Mouse (Mus musculus): ENCODE data around the gene Poldip3. TPM values are rescaled to one million over a fixed set of nuclear protein-coding genes. Genes with fewer than 3 reads are reported as not detected.
"Not testable (repeated sequence)": the region's sequence is repeated elsewhere in the genome, so short reads cannot be mapped to it uniquely, and the experiment has no call there.

The Poldip3 gene
- polyA plus RNA-seq, 1 experiment from 2014 or later = 74.2 TPM

DNA sequence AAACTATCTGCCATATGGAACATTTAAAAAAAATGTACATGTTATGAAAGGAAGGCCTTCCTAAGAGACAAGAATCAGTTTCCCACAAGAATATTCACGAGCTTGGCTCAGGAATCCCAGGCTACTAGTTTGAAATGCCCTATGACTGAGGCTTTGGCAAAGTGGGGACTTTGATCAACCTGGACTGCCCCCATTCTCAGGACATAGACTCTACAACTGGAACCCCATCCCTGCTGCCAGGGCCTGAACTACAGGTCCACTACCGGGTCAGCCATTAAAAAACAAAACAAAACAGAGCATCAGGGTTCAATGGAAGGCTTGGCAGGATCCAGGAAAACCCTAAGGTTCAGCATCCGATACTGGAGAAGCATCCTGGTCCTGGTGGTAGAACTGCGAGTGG, 1.5 kb upstream of the Poldip3 start:
- H3K9me3 ChIP-seq = no peaks in the 10 kb centered on the region
- H3K27ac ChIP-seq (replicated peaks) = no peak overlapping the region
- H3K4me2 ChIP-seq = no peak overlapping the region
- peaks cover 38% of the 10 kb centered on the region for H3K36me3 ChIP-seq
- peaks cover 18% of the 10 kb centered on the region for H3K4me1 ChIP-seq
- H3K27me3 ChIP-seq (replicated peaks) = no peaks in the 10 kb centered on the region
- H3K4me3 ChIP-seq = no peak overlapping the region
- no peak for ATAC-seq (ENCODE audit: extremely low read depth, insufficient number of reproducible peaks, low FRiP score, low TSS enrichment)
- H3K9ac ChIP-seq = 0 out of 2 replicates have a peak overlapping the region, but pooled peaks have one; percentile 48
- WGBS = 87% methylated on average over 4 of the region's 4 CpGs

DNA sequence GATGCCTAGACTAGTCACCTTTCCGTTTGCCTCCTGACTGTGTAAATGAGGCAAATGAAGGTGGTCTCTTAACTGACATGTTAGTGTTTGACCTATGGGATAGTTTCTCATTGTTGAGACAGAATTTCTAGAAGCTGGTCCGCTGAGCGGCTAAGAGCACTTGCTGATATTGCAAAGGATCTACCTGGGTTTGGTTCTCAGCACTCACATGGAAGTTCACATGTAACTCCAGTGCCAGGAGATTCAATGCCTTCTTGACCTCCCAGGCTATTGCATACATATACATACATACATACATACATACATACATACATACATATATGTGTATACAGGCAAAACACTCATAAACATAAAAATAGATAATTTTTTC, 874 bp upstream of the Poldip3 start:
- peak overlapping the region; percentile 79 for H3K4me2 ChIP-seq
- H3K4me3 ChIP-seq = peak overlapping the region; percentile 82
- H3K9me3 ChIP-seq = no peaks in the 10 kb centered on the region
- peak overlapping the region; percentile 97 for H3K9ac ChIP-seq
- ATAC-seq (ENCODE audit: extremely low read depth, insufficient number of reproducible peaks, low FRiP score, low TSS enrichment) = no peak
- H3K36me3 ChIP-seq = peaks cover 39% of the 10 kb centered on the region
- H3K27me3 ChIP-seq (replicated peaks) = no peaks in the 10 kb centered on the region
- H3K4me1 ChIP-seq = peaks cover 18% of the 10 kb centered on the region
- H3K27ac ChIP-seq (replicated peaks) = peak overlapping the region; percentile 96
- 19% methylated on average over 3 of the region's 3 CpGs for WGBS

DNA sequence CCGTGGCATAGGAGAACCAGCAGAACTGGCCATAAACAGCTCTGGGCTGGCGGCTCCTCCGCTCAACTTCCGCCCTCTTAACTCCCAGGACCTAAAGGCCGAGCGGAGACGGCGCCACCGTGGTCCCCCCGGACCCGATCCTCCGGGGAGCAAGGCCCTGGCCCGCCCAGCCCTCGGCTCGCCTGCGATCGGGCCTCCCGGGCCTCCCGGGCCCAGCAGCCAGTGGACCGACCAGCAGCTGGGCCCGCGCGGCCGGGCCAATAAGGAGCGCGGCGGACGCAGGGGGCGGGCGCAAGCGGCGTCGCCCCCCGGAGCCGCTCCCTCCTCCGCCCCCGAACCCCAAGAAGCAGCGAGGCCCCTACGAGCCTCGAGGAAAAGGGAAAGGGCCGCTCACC, 386 bp downstream of the Poldip3 start:
- peak overlapping the region; percentile 82 for H3K4me3 ChIP-seq
- no peaks in the 10 kb centered on the region for H3K27me3 ChIP-seq (replicated peaks)
- 0% methylated on average over 39 of the region's 41 CpGs for WGBS
- H3K36me3 ChIP-seq = peaks cover 41% of the 10 kb centered on the region
- no peaks in the 10 kb centered on the region for H3K9me3 ChIP-seq
- H3K4me1 ChIP-seq = peaks cover 23% of the 10 kb centered on the region
- H3K27ac ChIP-seq (replicated peaks) = peak overlapping the region; percentile 96
- peak overlapping the region; percentile 79 for H3K4me2 ChIP-seq
- peak; percentile 87 for ATAC-seq (ENCODE audit: extremely low read depth, insufficient number of reproducible peaks, low FRiP score, low TSS enrichment)
- H3K9ac ChIP-seq = peak overlapping the region; percentile 97

DNA sequence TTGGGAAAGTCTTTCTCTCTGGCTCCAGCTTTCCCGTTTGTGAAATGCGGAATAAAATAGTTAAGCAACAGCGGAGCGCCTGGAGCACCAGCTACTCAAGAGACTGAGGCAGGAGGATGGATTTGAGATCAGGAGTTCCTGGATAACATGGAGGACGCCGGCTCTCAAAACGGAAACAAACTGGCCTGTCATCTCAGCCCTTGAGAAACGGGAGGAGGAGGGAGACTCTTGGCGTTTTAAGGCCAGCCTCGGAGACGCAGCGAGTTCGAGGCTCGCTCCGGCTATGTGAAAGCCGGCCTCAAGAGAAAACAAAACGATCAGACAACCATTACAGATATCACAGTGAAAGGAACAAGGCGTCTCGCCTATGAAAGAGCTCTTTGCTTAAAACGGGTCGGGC, 789 bp downstream of the Poldip3 start:
- no peaks in the 10 kb centered on the region for H3K27me3 ChIP-seq (replicated peaks)
- H3K4me3 ChIP-seq = peak overlapping the region; percentile 82
- peaks cover 37% of the 10 kb centered on the region for H3K36me3 ChIP-seq
- H3K9ac ChIP-seq = peak overlapping the region; percentile 97
- H3K9me3 ChIP-seq = no peaks in the 10 kb centered on the region
- H3K4me2 ChIP-seq = peak overlapping the region; percentile 79
- H3K27ac ChIP-seq (replicated peaks) = peak overlapping the region; percentile 96
- 3% methylated on average over 21 of the region's 21 CpGs for WGBS
- H3K4me1 ChIP-seq = peaks cover 26% of the 10 kb centered on the region
- no peak for ATAC-seq (ENCODE audit: extremely low read depth, insufficient number of reproducible peaks, low FRiP score, low TSS enrichment)

DNA sequence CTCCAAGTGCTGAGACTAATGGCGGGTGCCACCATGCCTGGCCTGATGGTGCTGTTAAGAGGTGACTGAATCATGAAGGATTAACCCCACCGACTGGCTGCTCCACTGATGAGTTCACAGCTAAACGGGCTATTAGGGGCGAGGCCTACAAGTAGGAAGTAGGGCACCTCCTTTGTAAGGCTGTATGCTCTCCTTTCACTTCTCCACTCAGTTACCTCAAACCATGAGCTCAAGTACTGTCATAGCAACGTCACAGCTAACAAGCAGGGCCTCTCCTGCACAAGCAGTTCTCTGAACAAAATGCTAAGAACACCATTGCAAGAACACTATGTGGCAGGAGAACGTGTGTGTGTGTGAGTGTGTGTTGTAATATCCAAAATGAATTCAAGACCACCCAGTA, 3.6 kb downstream of the Poldip3 start:
- 81% methylated on average over 6 of the region's 6 CpGs for WGBS

DNA sequence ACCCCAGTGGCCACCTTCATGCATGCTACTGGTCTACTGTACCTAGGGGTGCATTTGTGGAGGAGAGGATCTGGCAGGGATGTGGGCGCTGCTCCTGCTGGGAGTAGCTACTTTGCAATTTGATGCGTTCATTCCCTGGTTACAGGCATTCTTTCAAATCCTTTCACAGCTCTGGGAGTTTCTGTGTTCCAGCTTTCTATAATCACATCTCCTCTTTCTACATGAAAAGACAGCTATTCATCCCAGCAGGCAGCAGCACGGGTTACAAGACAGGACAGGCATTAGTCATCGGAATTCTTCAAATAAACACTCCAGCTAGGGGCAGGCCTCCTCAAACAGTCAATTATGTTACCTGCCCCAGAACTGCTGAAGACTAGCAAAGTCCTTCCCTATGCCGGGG, 6.3 kb downstream of the Poldip3 start:
- Histone ChIP-seq H3K27ac (replicated peaks) (no peak overlapping the region), H3K4me2 (no peak overlapping the region), H3K4me1 (peaks cover 46% of the 10 kb centered on the region), H3K9ac (0 out of 2 replicates have a peak overlapping the region, but pooled peaks have one; percentile 14), H3K27me3 (replicated peaks) (no peaks in the 10 kb centered on the region), H3K9me3 (no peaks in the 10 kb centered on the region), H3K4me3 (no peak overlapping the region), H3K36me3 (peaks cover 56% of the 10 kb centered on the region)
- 52% methylated on average over 5 of the region's 5 CpGs for WGBS
- no peak for ATAC-seq (ENCODE audit: extremely low read depth, insufficient number of reproducible peaks, low FRiP score, low TSS enrichment)

More for the DNA sequence above, 3.6 kb downstream of the Poldip3 start:
- Histone ChIP-seq H3K36me3 (peaks cover 42% of the 10 kb centered on the region), H3K27me3 (replicated peaks) (no peaks in the 10 kb centered on the region), H3K4me1 (peaks cover 53% of the 10 kb centered on the region), H3K4me3 (no peak overlapping the region), H3K9me3 (no peaks in the 10 kb centered on the region), H3K4me2 (no peak overlapping the region), H3K9ac (no peak overlapping the region), H3K27ac (replicated peaks) (no peak overlapping the region)
- no peak for ATAC-seq (ENCODE audit: extremely low read depth, insufficient number of reproducible peaks, low FRiP score, low TSS enrichment)

DNA sequence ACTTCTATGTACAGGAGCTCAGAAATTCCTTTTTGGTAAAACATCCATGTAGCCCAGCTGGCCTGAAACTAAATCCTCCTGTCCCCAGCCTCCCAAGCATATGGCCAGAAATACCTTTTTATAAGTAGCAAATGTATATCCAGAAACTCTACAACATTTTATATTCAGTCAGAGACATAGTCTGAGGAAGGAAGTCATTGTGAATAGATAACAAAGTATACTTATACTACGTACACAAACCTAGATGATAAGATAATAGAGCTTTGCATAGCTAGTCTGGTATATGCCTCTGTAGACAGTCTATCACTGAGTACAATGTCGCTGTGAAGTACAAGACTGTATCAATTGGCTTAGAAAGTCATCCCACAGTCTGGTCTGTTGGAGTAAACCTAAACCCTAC, 13.5 kb downstream of the Poldip3 start:
- WGBS = 60% methylated on average over 2 of the region's 2 CpGs
- peaks cover 86% of the 10 kb centered on the region for H3K36me3 ChIP-seq

DNA sequence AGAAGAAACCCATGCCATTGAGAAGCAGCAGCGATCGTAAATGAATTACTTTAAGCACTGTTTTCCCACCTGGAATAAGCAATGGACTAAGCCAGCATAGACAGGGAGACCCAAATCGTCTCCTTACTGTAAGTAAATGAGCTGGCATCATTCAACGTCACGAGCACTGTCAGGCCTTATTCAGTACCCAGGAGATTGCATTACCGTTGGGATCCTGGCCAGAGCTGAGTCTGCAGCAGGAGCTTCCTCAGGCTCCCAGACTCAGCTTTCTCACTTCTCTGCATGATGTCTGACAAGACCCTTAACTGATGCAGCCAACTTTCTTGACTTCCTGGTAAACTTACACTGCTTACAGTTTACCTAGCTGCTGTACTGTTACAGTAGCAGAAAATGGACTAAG, 14.5 kb downstream of the Poldip3 start:
- peaks cover 96% of the 10 kb centered on the region for H3K36me3 ChIP-seq
- no peak overlapping the region for H3K4me3 ChIP-seq
- no peaks in the 10 kb centered on the region for H3K27me3 ChIP-seq (replicated peaks)
- H3K9me3 ChIP-seq = no peaks in the 10 kb centered on the region
- no peak overlapping the region for H3K27ac ChIP-seq (replicated peaks)
- no peak overlapping the region for H3K9ac ChIP-seq
- ATAC-seq (ENCODE audit: extremely low read depth, insufficient number of reproducible peaks, low FRiP score, low TSS enrichment) = no peak
- no peak overlapping the region for H3K4me2 ChIP-seq
- no peaks in the 10 kb centered on the region for H3K4me1 ChIP-seq
- WGBS = 84% methylated on average over 6 of the region's 6 CpGs

More for the DNA sequence above, 13.5 kb downstream of the Poldip3 start:
- Histone ChIP-seq H3K27ac (replicated peaks) (no peak overlapping the region), H3K9me3 (no peaks in the 10 kb centered on the region), H3K9ac (no peak overlapping the region), H3K4me2 (no peak overlapping the region), H3K4me3 (no peak overlapping the region), H3K4me1 (peaks cover 4% of the 10 kb centered on the region; the same call in 1 of the 2 replicates), H3K27me3 (replicated peaks) (no peaks in the 10 kb centered on the region)
- no peak for ATAC-seq (ENCODE audit: extremely low read depth, insufficient number of reproducible peaks, low FRiP score, low TSS enrichment)

DNA sequence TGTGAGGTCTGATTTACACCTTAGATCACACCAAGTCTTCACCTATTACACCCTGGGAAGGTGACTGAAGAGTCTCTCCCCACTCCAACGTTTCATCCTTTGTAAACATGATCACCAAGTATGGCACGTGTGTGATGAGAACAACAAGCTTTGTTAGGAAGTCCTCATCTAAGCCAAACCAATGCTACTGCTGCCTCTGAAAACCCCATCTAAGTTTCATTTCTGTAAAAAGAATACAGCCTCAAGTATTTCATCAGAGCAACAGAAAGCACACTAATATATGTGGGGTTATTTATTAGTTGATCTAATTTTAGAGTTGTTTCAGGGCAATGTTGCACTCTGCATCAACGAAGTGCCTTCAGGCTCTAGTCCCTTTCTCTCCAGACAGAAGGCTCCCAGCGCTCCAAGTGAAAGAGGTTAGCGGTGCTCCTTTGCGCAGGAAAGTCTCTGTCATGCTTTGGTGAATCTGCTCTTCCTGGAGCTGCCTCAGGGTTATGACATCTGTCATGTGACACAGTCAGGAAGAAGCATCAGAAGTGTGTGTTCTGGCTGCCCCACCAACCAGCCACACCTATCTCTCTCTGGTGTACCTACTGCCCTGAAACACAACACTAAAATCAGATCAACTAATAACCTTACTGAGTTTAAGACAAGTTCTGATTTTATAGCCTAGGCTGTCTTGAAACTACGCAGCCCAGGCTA, 19.5 kb downstream of the Poldip3 start:
- Histone ChIP-seq H3K4me3 (no peak overlapping the region), H3K36me3 (peaks cover 97% of the 10 kb centered on the region), H3K27ac (replicated peaks) (no peak overlapping the region), H3K4me1 (no peaks in the 10 kb centered on the region), H3K9ac (no peak overlapping the region), H3K27me3 (replicated peaks) (no peaks in the 10 kb centered on the region), H3K9me3 (no peaks in the 10 kb centered on the region), H3K4me2 (no peak overlapping the region)
- WGBS = 91% methylated on average over 7 of the region's 7 CpGs
- no peak for ATAC-seq (ENCODE audit: extremely low read depth, insufficient number of reproducible peaks, low FRiP score, low TSS enrichment)

DNA sequence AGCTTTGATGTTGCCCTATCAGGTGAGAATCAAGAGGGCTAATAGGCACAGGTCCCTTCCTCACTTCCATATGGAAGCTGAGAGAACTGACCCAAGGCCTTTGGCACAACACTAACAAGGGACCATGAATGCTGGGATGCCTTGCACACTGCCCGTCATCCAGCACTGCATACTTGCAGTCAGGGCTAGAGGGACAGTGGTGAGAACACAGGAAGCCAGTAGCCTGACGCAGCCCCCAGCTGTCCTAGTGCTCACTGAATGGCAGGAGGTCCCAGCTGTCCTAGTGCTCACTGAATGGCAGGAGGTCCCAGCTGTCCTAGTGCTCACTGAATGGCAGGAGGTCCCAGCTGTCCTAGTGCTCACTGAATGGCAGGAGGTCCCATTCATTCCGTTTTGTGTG, 22.1 kb downstream of the Poldip3 start:
- not testable (repeated sequence) for ATAC-seq (ENCODE audit: extremely low read depth, insufficient number of reproducible peaks, low FRiP score, low TSS enrichment)
- 84% methylated on average over 3 of the region's 3 CpGs for WGBS

DNA sequence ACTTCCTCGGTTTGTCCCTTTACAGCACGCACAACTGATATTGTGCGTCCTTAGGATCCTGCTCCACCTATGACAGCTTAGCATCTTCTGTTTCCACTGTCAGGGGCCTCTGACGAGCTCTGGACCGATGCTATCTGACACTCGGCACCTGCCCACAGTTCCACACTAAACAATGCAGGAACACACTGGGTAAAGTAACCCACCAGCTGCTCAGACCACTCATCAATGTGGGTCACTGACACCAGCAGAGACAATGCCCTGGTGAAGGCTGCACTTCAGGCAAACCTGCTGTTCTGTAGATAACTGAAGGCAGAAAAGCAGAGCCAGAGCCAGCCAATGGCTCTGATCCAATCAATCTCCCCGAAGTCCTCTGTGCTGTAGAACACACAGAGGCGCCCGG, 22.6 kb downstream of the Poldip3 start:
- no peak for ATAC-seq (ENCODE audit: extremely low read depth, insufficient number of reproducible peaks, low FRiP score, low TSS enrichment)
- Histone ChIP-seq H3K4me3 (no peak overlapping the region), H3K9me3 (no peaks in the 10 kb centered on the region), H3K36me3 (peaks cover 69% of the 10 kb centered on the region), H3K27ac (replicated peaks) (no peak overlapping the region), H3K4me1 (peaks cover 6% of the 10 kb centered on the region), H3K4me2 (no peak overlapping the region), H3K27me3 (replicated peaks) (no peaks in the 10 kb centered on the region), H3K9ac (no peak overlapping the region)
- 88% methylated on average over 9 of the region's 9 CpGs for WGBS

More for the DNA sequence above, 22.1 kb downstream of the Poldip3 start:
- not testable (repeated sequence) for H3K9ac ChIP-seq; H3K27me3 ChIP-seq (replicated peaks); H3K27ac ChIP-seq (replicated peaks); H3K4me3 ChIP-seq; H3K4me1 ChIP-seq; H3K9me3 ChIP-seq; H3K4me2 ChIP-seq
- peaks cover 74% of the 10 kb centered on the region for H3K36me3 ChIP-seq

DNA sequence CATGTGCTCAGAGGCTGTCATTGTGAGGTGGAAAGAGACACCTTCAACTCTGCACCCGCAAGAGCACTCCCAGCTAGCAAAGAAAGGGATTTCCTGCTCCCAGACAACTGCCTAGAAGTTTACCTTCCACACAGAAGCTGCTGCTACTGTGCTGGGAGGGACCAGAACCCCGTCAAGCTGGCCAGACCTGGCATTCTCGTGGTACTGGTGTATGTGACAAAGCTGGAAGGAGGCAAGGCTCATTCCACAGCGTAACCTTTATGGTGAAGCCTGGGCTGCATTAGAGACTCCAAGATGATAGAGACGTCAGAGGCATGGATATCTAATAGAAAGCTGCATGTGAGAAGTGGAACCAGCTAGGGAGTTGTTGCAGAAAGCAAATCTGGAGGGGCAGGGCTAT, 24.6 kb downstream of the Poldip3 start:
- no peak for ATAC-seq (ENCODE audit: extremely low read depth, insufficient number of reproducible peaks, low FRiP score, low TSS enrichment)
- H3K36me3 ChIP-seq = peaks cover 61% of the 10 kb centered on the region
- H3K4me2 ChIP-seq = no peak overlapping the region
- WGBS = 59% methylated on average over 5 of the region's 5 CpGs
- H3K27ac ChIP-seq (replicated peaks) = no peak overlapping the region
- no peaks in the 10 kb centered on the region for H3K27me3 ChIP-seq (replicated peaks)
- H3K4me1 ChIP-seq = peaks cover 12% of the 10 kb centered on the region
- no peak overlapping the region for H3K9ac ChIP-seq
- no peaks in the 10 kb centered on the region for H3K9me3 ChIP-seq
- no peak overlapping the region for H3K4me3 ChIP-seq
